Mouse (Mus musculus) mouse trophoblast stem cell (cell line): ENCODE measurements around the gene Immt.
"Not testable (repeated sequence)": the region's sequence is repeated elsewhere in the genome, so short reads cannot be mapped to it uniquely, and the experiment has no call there.

Experiments
- in situ Hi-C, 2 experiments: fragments of 300-500 bp; cut with MseI, MboI; formaldehyde crosslinking; loops; 2 replicates in 1 of 2; 3 replicates in 1 of 2; pipeline ENCODE4 v1.15.1; 2025

Immt gene

GRCm38 (mm10) chr6:71840597-71841290 lies 9.6 kb downstream of the Immt start:
- in situ Hi-C loops: no loop called here

GRCm38 (mm10) chr6:71846906-71847305 lies 15.8 kb downstream of the Immt start:
- in situ Hi-C loops: not testable (repeated sequence)

GRCm38 (mm10) chr6:71867751-71868150 lies 36.6 kb downstream of the Immt start:
- in situ Hi-C loops: no loop called here

GRCm38 (mm10) chr6:71868809-71869208 lies 37.7 kb downstream of the Immt start:
- in situ Hi-C loops: no loop called here

- in situ Hi-C loops: no loop called here
These were observed 40.3 kb downstream of the Immt start for GRCm38 (mm10) chr6:71871396-71871795.

- in situ Hi-C loops: no loop called here
These were observed 47.0 kb downstream of the Immt start for GRCm38 (mm10) chr6:71877965-71878760.

GRCm38 (mm10) chr6:71893263-71893662 lies 62.1 kb downstream of the Immt start:
- in situ Hi-C loops: no loop called here

GRCm38 (mm10) chr6:71907702-71908235 lies 76.6 kb downstream of the Immt start:
- in situ Hi-C loops: no loop called here

- in situ Hi-C loops: no loop called here
These were observed 77.6 kb downstream of the Immt start, which contains the start of the genes Ptcd3 and Polr1a for GRCm38 (mm10) chr6:71908481-71909381. TSS of gene Ptcd3 (minus strand) at chr6:71908750. TSS of gene Polr1a (plus strand) at chr6:71909053.

GRCm38 (mm10) chr6:71909384-71909783 lies 78.3 kb downstream of the Immt start:
- in situ Hi-C loops: no loop called here

- in situ Hi-C loops: no loop called here
These were observed 78.7 kb downstream of the Immt start for GRCm38 (mm10) chr6:71909840-71910239.

GRCm38 (mm10) chr6:71911686-71912450 lies 80.7 kb downstream of the Immt start:
- in situ Hi-C loops: no loop called here

GRCm38 (mm10) chr6:71920752-71921151 lies 89.6 kb downstream of the Immt start:
- in situ Hi-C loops: no loop called here

GRCm38 (mm10) chr6:71925233-71925632 lies 94.1 kb downstream of the Immt start:
- in situ Hi-C loops: loop anchor here in 1 of 2 experiments (5.0 kb wide), 1 partner anchor 232 kb away; no protein-coding TSS in a partner anchor
